Mouse (Mus musculus) testis, adult 2 months (tissue): ENCODE measurements around the gene Atp2b2.

ENCODE experiments used
- CTCF ChIP-seq: fragments of 200-500 bp; IDR thresholded peaks from 2 replicates; pipeline ENCODE4 v1.5.1; 2012; ENCODE audit warnings: low read depth, mild to moderate bottlenecking, inconsistent platforms, low read length, moderate library complexity; ENCODE audit not compliant: control insufficient read depth, insufficient read depth, insufficient replicate concordance
- POLR2A ChIP-seq: fragments of 200-500 bp; IDR thresholded peaks from 2 replicates; pipeline ENCODE4 v1.6.1; 2012; ENCODE audit warnings: low read depth, mild to moderate bottlenecking, inconsistent platforms, low read length, moderate library complexity; ENCODE audit not compliant: control insufficient read depth

DNA sequence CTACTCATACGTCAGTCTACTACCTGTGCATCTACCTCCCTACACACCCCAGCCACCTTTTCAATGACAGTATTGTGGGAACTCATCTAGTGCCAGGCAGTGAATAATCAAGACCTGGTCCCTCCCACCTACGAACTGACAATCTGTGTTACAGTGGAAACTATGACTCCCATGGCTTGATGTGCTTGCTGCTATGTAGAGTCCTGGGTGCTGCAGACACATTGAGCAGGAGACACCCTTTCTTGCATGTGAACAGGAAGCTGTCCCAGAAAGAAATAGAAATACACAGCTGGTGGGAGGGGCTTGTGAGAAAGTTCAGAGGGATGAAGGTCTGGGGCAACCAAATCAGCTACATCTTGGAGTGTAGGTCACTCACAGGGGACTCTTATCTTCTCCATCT is 195.3 kb downstream of the Atp2b2 start:
- TF ChIP-seq CTCF (no peak), POLR2A (no peak)
